Mouse (Mus musculus) heart, adult 2 months (tissue): ENCODE results near the gene Ptprm. TPM values are rescaled to one million over a fixed set of nuclear protein-coding genes. Genes with fewer than 3 reads are reported as not detected.

Experiments
- DNase-seq, 2 experiments: peaks; one replicate each; pipeline ENCODE4 v3.0.0; 2021
- H3K27ac ChIP-seq: fragments of 200-600 bp; 2 replicates; pipeline ENCODE4 v1.8.1; 2022
- H3K27me3 ChIP-seq: fragments of 200-500 bp; 2 replicates; pipeline ENCODE4 v1.6.1; 2012; ENCODE audit warnings: mild to moderate bottlenecking, low read length, inconsistent platforms, mixed read lengths; ENCODE audit not compliant: control insufficient read depth, insufficient read depth
- H3K36me3 ChIP-seq: fragments of 200-500 bp; 2 replicates; pipeline ENCODE4 v1.6.1; 2012; ENCODE audit warnings: low read length, inconsistent platforms; ENCODE audit not compliant: control insufficient read depth, insufficient read depth
- H3K4me1 ChIP-seq: fragments of 200-500 bp; 2 replicates; pipeline ENCODE4 v1.6.1; 2011; ENCODE audit warnings: low read length; ENCODE audit not compliant: control insufficient read depth, insufficient read depth
- H3K4me3 ChIP-seq: fragments of 200-600 bp; 2 replicates; pipeline ENCODE4 v1.8.1; 2022
- H3K79me2 ChIP-seq: fragments of 200-500 bp; replicated peaks from 2 replicates; pipeline ENCODE4 v1.6.1; 2012; ENCODE audit warnings: mild to moderate bottlenecking, inconsistent platforms, low read length, moderate library complexity, mixed read lengths; ENCODE audit not compliant: control insufficient read depth, insufficient read depth
- H3K9ac ChIP-seq: fragments of 200-500 bp; 2 replicates; pipeline ENCODE4 v1.6.1; 2012; ENCODE audit warnings: low read depth, mild to moderate bottlenecking, control low read depth, inconsistent platforms, low read length, mixed read lengths
- CTCF ChIP-seq: fragments of 200-600 bp; IDR thresholded peaks from 2 replicates; pipeline ENCODE4 v1.8.1; 2022; ENCODE audit warnings: antibody characterized with exemption, mild to moderate bottlenecking, moderate library complexity
- EP300 ChIP-seq: fragments of 200-500 bp; IDR thresholded peaks from 2 replicates; pipeline ENCODE4 v1.6.1; 2011; ENCODE audit warnings: low read depth, low read length, control low read depth; ENCODE audit not compliant: insufficient read depth
- POLR2A ChIP-seq: fragments of 200-500 bp; IDR thresholded peaks from 2 replicates; pipeline ENCODE4 v1.6.1; 2011; ENCODE audit warnings: mild to moderate bottlenecking, low read depth, low read length, control low read depth; ENCODE audit not compliant: insufficient read depth
- WGBS: fragments of 180-500 bp; shearing (Covaris S2); methylation state at CpG from one replicate; pipeline ENCODE4 v1.1.7; 2018; 5-methylcytosine and 5-hydroxymethylcytosine counted together
- intact Hi-C: fragments of 180-260 bp; cut with DNase I; formaldehyde crosslinking; loops from one replicate; pipeline ENCODE4 v1.15.1; 2025
- polyA plus RNA-seq: library from polyadenylated mRNA; depleted of rRNA; stranded (reverse); fragments of >200 nt; gene quantifications from 2 replicates; pipeline ENCODE4 v1.2.3, GENCODE M21; 2012
- total RNA-seq, 2 experiments: library from RNA; stranded (reverse); gene quantifications; 2 replicates each; pipeline ENCODE4 v1.2.3; 2021

The Ptprm gene
- total and polyA plus RNA-seq, 3 experiments = 34.6 to 88.5 (median 78.9) TPM

GRCm38 (mm10) chr17:66738779-66739345 is 615.4 kb downstream of the Ptprm start:
- H3K4me3 ChIP-seq = no peak overlapping the region
- no peak overlapping the region for H3K9ac ChIP-seq
- WGBS = 70% methylated on average over 8 of the region's 8 CpGs
- H3K79me2 ChIP-seq = no peaks in the 10 kb centered on the region
- DNase-seq = no peak
- no peaks in the 10 kb centered on the region for H3K27me3 ChIP-seq
- no peaks in the 10 kb centered on the region for H3K36me3 ChIP-seq
- intact Hi-C loops = no loop called here
- H3K27ac ChIP-seq = no peak overlapping the region
- no peaks in the 10 kb centered on the region for H3K4me1 ChIP-seq
- TF ChIP-seq CTCF = no peak
- TF ChIP-seq EP300 = no peak
- TF ChIP-seq POLR2A = no peak

DNA sequence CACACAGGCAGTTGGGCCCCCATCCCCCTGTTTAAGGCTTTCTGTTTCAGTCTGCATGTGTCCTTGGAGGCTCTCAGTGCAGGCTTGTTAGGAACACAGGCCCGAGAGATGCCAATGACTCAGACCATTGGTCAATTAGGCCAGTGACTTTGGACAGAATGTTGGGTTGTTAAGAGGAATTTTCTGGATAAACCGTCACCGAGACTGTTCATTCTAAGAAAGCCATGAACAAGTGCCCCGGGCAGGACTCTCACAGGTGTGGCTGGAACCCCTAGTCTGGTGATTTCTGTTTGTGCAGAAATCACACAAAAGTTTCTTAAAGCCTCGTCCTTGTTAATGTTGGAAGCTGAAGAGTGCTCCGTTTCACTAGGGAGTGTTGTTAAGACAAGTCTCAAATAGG is 615.9 kb downstream of the Ptprm start:
- no peaks in the 10 kb centered on the region for H3K4me1 ChIP-seq
- H3K9ac ChIP-seq = no peak overlapping the region
- H3K36me3 ChIP-seq = no peaks in the 10 kb centered on the region
- no peak for DNase-seq
- 90% methylated on average over 6 of the region's 6 CpGs for WGBS
- no peak overlapping the region for H3K4me3 ChIP-seq
- no peaks in the 10 kb centered on the region for H3K79me2 ChIP-seq
- no peaks in the 10 kb centered on the region for H3K27me3 ChIP-seq
- intact Hi-C loops = no loop called here
- no peak for TF ChIP-seq POLR2A
- TF ChIP-seq CTCF = no peak
- no peak for TF ChIP-seq EP300
- no peak overlapping the region for H3K27ac ChIP-seq

GRCm38 (mm10) chr17:66736450-66736849 is 617.8 kb downstream of the Ptprm start:
- TF ChIP-seq EP300 = no peak
- no peak for TF ChIP-seq POLR2A
- no peak for TF ChIP-seq CTCF
- DNase-seq = no peak
- no peak overlapping the region for H3K4me3 ChIP-seq
- 68% methylated on average over 6 of the region's 6 CpGs for WGBS
- H3K27ac ChIP-seq = no peak overlapping the region
- H3K4me1 ChIP-seq = no peaks in the 10 kb centered on the region
- no peaks in the 10 kb centered on the region for H3K27me3 ChIP-seq
- H3K79me2 ChIP-seq = no peaks in the 10 kb centered on the region
- no peak overlapping the region for H3K9ac ChIP-seq
- intact Hi-C loops = no loop called here
- H3K36me3 ChIP-seq = no peaks in the 10 kb centered on the region

DNA sequence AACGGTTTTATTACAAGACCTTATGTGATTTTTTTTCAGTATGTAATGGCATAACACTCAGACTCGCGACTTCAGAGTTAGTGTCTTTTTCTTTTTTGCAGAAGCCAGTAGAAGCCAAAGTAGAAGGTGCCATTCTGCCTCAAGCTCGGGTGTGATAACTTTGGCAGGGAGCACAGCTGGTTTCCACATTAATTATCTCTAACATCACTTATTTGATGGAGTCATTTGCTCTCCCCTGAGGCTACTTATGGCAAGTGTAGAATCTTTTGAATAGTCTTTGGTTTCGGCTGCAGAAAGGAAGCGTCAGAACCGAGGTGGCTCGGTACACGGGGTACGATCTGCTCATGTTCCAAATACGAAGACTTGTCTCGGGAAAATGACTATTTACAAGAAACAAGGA is 620.7 kb downstream of the Ptprm start:
- Histone ChIP-seq H3K79me2 (no peaks in the 10 kb centered on the region), H3K27ac (no peak overlapping the region), H3K9ac (no peak overlapping the region), H3K4me1 (no peaks in the 10 kb centered on the region), H3K27me3 (no peaks in the 10 kb centered on the region), H3K4me3 (no peak overlapping the region), H3K36me3 (no peaks in the 10 kb centered on the region)
- no peak for DNase-seq
- WGBS = 82% methylated on average over 12 of the region's 12 CpGs
- TF ChIP-seq EP300 (no peak), POLR2A (no peak), CTCF (no peak)
- intact Hi-C loops = no loop called here

- Histone ChIP-seq H3K36me3 (no peaks in the 10 kb centered on the region; the same call in 1 of the 2 replicates), H3K4me1 (no peaks in the 10 kb centered on the region), H3K79me2 (no peaks in the 10 kb centered on the region), H3K4me3 (no peak overlapping the region), H3K27ac (no peak overlapping the region), H3K27me3 (no peaks in the 10 kb centered on the region), H3K9ac (no peak overlapping the region)
- no peak for DNase-seq
- no peak for TF ChIP-seq CTCF
- no peak for TF ChIP-seq POLR2A
- TF ChIP-seq EP300 = no peak
- intact Hi-C loops = no loop called here
- 74% methylated on average over 6 of the region's 6 CpGs for WGBS
Observed at GRCm38 (mm10) chr17:66729979-66730378, 624.3 kb downstream of the Ptprm start.

DNA sequence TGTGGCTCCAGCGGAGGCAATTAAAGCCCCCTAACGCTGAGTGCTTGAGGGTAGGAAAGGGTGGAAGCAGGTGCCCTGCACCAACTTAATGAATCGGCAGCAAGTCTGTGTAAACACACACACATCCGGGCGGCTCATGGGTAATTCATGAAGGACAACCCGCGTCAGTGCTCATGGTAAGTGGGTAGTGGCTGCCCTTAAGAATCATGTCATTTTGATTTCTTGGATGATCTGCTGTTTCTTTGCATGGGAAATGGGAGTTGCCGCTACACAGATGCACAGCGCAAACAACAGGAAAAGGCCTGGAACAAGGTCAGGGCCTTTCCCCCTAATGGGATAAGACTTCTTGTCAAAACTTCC is 633.3 kb downstream of the Ptprm start:
- no peaks in the 10 kb centered on the region for H3K79me2 ChIP-seq
- intact Hi-C loops = no loop called here
- no peaks in the 10 kb centered on the region for H3K27me3 ChIP-seq
- no peaks in the 10 kb centered on the region; the same call in 1 of the 2 replicates for H3K36me3 ChIP-seq
- no peak overlapping the region for H3K4me3 ChIP-seq
- peak overlapping the region; percentile 15; the same call in 1 of the 2 replicates for H3K27ac ChIP-seq
- no peak overlapping the region for H3K9ac ChIP-seq
- TF ChIP-seq EP300 = no peak
- TF ChIP-seq CTCF = no peak
- TF ChIP-seq POLR2A = no peak
- no peak for DNase-seq
- no peaks in the 10 kb centered on the region for H3K4me1 ChIP-seq
- 54% methylated on average over 9 of the region's 9 CpGs for WGBS
